Mouse (Mus musculus) hindbrain, postnatal 0 days (tissue): ENCODE results near the gene Diaph3. TPM values are rescaled to one million over a fixed set of nuclear protein-coding genes. Genes with fewer than 3 reads are reported as not detected.
A peak's percentile ranks its signal among the peaks of the same experiment; 100 is the strongest.

ENCODE experiments used
- ATAC-seq: fragments of 200-750 bp; cut with Nextera tagmentation; 2 replicates; pipeline ENCODE4 v1.8.0; 2017; ENCODE audit warnings: mild to moderate bottlenecking, moderate TSS enrichment, moderate library complexity
- DNase-seq: peaks from one replicate; pipeline ENCODE4 v3.0.0-alpha.2; 2015; ENCODE audit warnings: low spot score
- H3K27ac ChIP-seq: fragments of 300-500 bp; sonication (generic); 2 replicates; pipeline ENCODE4 v1.5.1; 2014; ENCODE audit warnings: mild to moderate bottlenecking
- H3K27me3 ChIP-seq: fragments of 300-500 bp; sonication (generic); 2 replicates; pipeline ENCODE4 v1.6.1; 2014; ENCODE audit warnings: low read length, mixed read lengths; ENCODE audit not compliant: insufficient read depth
- H3K36me3 ChIP-seq: fragments of 300-500 bp; sonication (generic); 2 replicates; pipeline ENCODE4 v1.6.1; 2014; ENCODE audit warnings: low read length, mixed read lengths; ENCODE audit not compliant: insufficient read depth
- H3K4me1 ChIP-seq: fragments of 300-500 bp; sonication (generic); 2 replicates; pipeline ENCODE4 v1.6.1; 2014; ENCODE audit warnings: antibody characterized with exemption, low read length, mixed read lengths; ENCODE audit not compliant: insufficient read depth
- H3K4me2 ChIP-seq: fragments of 300-500 bp; sonication (generic); 2 replicates; pipeline ENCODE4 v1.6.1; 2014; ENCODE audit warnings: low read depth, mild to moderate bottlenecking, low read length, moderate library complexity, mixed read lengths
- H3K4me3 ChIP-seq: fragments of 300-500 bp; sonication (generic); 2 replicates; pipeline ENCODE4 v1.5.1; 2014; ENCODE audit warnings: low read length
- H3K9ac ChIP-seq: fragments of 300-500 bp; sonication (generic); replicated peaks from 2 replicates; pipeline ENCODE4 v1.6.1; 2014; ENCODE audit warnings: mild to moderate bottlenecking, low read length, moderate library complexity, mixed read lengths
- H3K9me3 ChIP-seq: fragments of 300-500 bp; sonication (generic); 2 replicates; pipeline ENCODE4 v1.6.1; 2016; ENCODE audit warnings: low read length, mixed read lengths
- CTCF ChIP-seq: IDR thresholded peaks from 2 replicates; pipeline ENCODE4 v1.5.1; 2016; ENCODE audit warnings: antibody characterized with exemption, control low read depth, low read depth
- WGBS: fragments of 180-500 bp; shearing (Covaris S2); extraction: QIAGEN DNeasy Blood & Tissue Kit; methylation state at CpG from one replicate; pipeline ENCODE4 v1.1.7; 2014; 5-methylcytosine and 5-hydroxymethylcytosine counted together
- polyA plus RNA-seq: library from polyadenylated mRNA; unstranded; fragments of >200 nt; fragmentation: Nextera tagmentation; extraction: Ambion mirVana; gene quantifications from 2 replicates; pipeline ENCODE4 v1.2.1, GENCODE M21; 2015
- total RNA-seq: library from RNA; depleted of rRNA; stranded (reverse); fragments of >200 nt; gene quantifications from 2 replicates; pipeline ENCODE4 v1.2.3, GENCODE M21; 2014

Diaph3 gene
- total and polyA plus RNA-seq, 2 experiments from 2014 or later = 1.1 to 5.1 TPM

- H3K4me1 ChIP-seq = peaks cover 10% of the 10 kb centered on the region; the same call in 1 of the 2 replicates
- no peak for TF ChIP-seq CTCF
- H3K36me3 ChIP-seq = no peaks in the 10 kb centered on the region
- H3K4me3 ChIP-seq = no peak overlapping the region
- peak overlapping the region; percentile 75 for H3K27ac ChIP-seq
- no peak overlapping the region for H3K9ac ChIP-seq
- peak overlapping the region; percentile 41; the same call in 1 of the 2 replicates for H3K4me2 ChIP-seq
- no peaks in the 10 kb centered on the region for H3K9me3 ChIP-seq
- DNase-seq (no peak), ATAC-seq (0 out of 2 replicates have a peak, but pooled peaks have one; percentile 6)
- no peaks in the 10 kb centered on the region for H3K27me3 ChIP-seq
- WGBS = 29% methylated on average over 4 of the region's 4 CpGs
Observed at GRCm38 (mm10) chr14:86749425-86749824, 391.6 kb downstream of the Diaph3 start.

GRCm38 (mm10) chr14:86748876-86749275 lies 392.2 kb downstream of the Diaph3 start:
- Histone ChIP-seq H3K9ac (no peak overlapping the region), H3K4me2 (peak overlapping the region; percentile 41), H3K4me3 (peak overlapping the region; percentile 6; the same call in 1 of the 2 replicates), H3K27me3 (no peaks in the 10 kb centered on the region), H3K27ac (peak overlapping the region; percentile 75), H3K9me3 (no peaks in the 10 kb centered on the region), H3K36me3 (no peaks in the 10 kb centered on the region), H3K4me1 (peaks cover 10% of the 10 kb centered on the region; the same call in 1 of the 2 replicates)
- peak; percentile 99 for ATAC-seq
- TF ChIP-seq CTCF = peak; percentile 42
- 4% methylated on average over 7 of the region's 7 CpGs for WGBS
- DNase-seq = peak; percentile 92

- TF ChIP-seq CTCF = no peak
- no peaks in the 10 kb centered on the region for H3K27me3 ChIP-seq
- H3K4me3 ChIP-seq = no peak overlapping the region
- H3K36me3 ChIP-seq = no peaks in the 10 kb centered on the region
- H3K9ac ChIP-seq = no peak overlapping the region
- H3K4me1 ChIP-seq = peaks cover 5% of the 10 kb centered on the region; the same call in 1 of the 2 replicates
- no peak overlapping the region for H3K4me2 ChIP-seq
- WGBS = 92% methylated on average over 6 of the region's 6 CpGs
- H3K9me3 ChIP-seq = no peaks in the 10 kb centered on the region
- ATAC-seq (no peak), DNase-seq (no peak)
- no peak overlapping the region for H3K27ac ChIP-seq
Observed at GRCm38 (mm10) chr14:86744523-86744922, 396.5 kb downstream of the Diaph3 start.

- no peak overlapping the region for H3K9ac ChIP-seq
- H3K4me1 ChIP-seq = no peaks in the 10 kb centered on the region
- no peak for DNase-seq
- no peak overlapping the region for H3K4me3 ChIP-seq
- no peak overlapping the region for H3K4me2 ChIP-seq
- H3K27ac ChIP-seq = no peak overlapping the region
- no peaks in the 10 kb centered on the region for H3K9me3 ChIP-seq
- H3K27me3 ChIP-seq = no peaks in the 10 kb centered on the region
- WGBS = 93% methylated on average over 7 of the region's 7 CpGs
- ATAC-seq = no peak
- no peak for TF ChIP-seq CTCF
- H3K36me3 ChIP-seq = no peaks in the 10 kb centered on the region
Observed at GRCm38 (mm10) chr14:86741855-86742531, 399.0 kb downstream of the Diaph3 start.

GRCm38 (mm10) chr14:86738916-86739315 lies 402.1 kb downstream of the Diaph3 start:
- DNase-seq (no peak), ATAC-seq (no peak)
- no peak overlapping the region for H3K9ac ChIP-seq
- H3K27ac ChIP-seq = no peak overlapping the region
- H3K9me3 ChIP-seq = no peaks in the 10 kb centered on the region
- no peak for TF ChIP-seq CTCF
- no peaks in the 10 kb centered on the region for H3K27me3 ChIP-seq
- H3K4me3 ChIP-seq = no peak overlapping the region
- WGBS = 32% methylated on average over 5 of the region's 5 CpGs
- H3K36me3 ChIP-seq = no peaks in the 10 kb centered on the region
- H3K4me1 ChIP-seq = no peaks in the 10 kb centered on the region
- no peak overlapping the region for H3K4me2 ChIP-seq

GRCm38 (mm10) chr14:86736646-86737045 lies 404.4 kb downstream of the Diaph3 start:
- no peaks in the 10 kb centered on the region for H3K4me1 ChIP-seq
- no peak overlapping the region for H3K27ac ChIP-seq
- 95% methylated on average over 1 of the region's 1 CpGs for WGBS
- H3K4me3 ChIP-seq = no peak overlapping the region
- DNase-seq = no peak
- H3K4me2 ChIP-seq = no peak overlapping the region
- H3K36me3 ChIP-seq = no peaks in the 10 kb centered on the region
- no peak for TF ChIP-seq CTCF
- ATAC-seq = no peak
- H3K9ac ChIP-seq = no peak overlapping the region
- H3K27me3 ChIP-seq = no peaks in the 10 kb centered on the region
- no peaks in the 10 kb centered on the region for H3K9me3 ChIP-seq

GRCm38 (mm10) chr14:86731300-86731699 lies 409.7 kb downstream of the Diaph3 start:
- 26% methylated on average over 1 of the region's 1 CpGs for WGBS
- Histone ChIP-seq H3K36me3 (no peaks in the 10 kb centered on the region), H3K4me2 (no peak overlapping the region), H3K4me3 (no peak overlapping the region), H3K9ac (no peak overlapping the region), H3K4me1 (no peaks in the 10 kb centered on the region; the same call in 1 of the 2 replicates), H3K27me3 (no peaks in the 10 kb centered on the region), H3K9me3 (no peaks in the 10 kb centered on the region), H3K27ac (no peak overlapping the region)
- DNase-seq (no peak), ATAC-seq (no peak)
- no peak for TF ChIP-seq CTCF
